Mouse (Mus musculus) liver, postnatal 0 days (tissue): ENCODE results near the gene Itga8. TPM values are rescaled to one million over a fixed set of nuclear protein-coding genes. Genes with fewer than 3 reads are reported as not detected.

Source experiments
- ATAC-seq: fragments of 200-750 bp; cut with Nextera tagmentation; 2 replicates; pipeline ENCODE4 v1.8.0; 2017; ENCODE audit warnings: mild to moderate bottlenecking, moderate library complexity
- DNase-seq: peaks from one replicate; pipeline ENCODE4 v3.0.0-alpha.2; 2016
- H3K27ac ChIP-seq: fragments of 300-500 bp; sonication (generic); 2 replicates; pipeline ENCODE4 v1.5.1; 2014; ENCODE audit warnings: antibody characterized with exemption, moderate library complexity, mild to moderate bottlenecking, low read depth
- H3K27me3 ChIP-seq: fragments of 300-500 bp; sonication (generic); 2 replicates; pipeline ENCODE4 v1.6.1; 2014; ENCODE audit warnings: low read length, control low read depth, mixed read lengths; ENCODE audit not compliant: insufficient read depth
- H3K36me3 ChIP-seq: fragments of 300-500 bp; sonication (generic); replicated peaks from 2 replicates; pipeline ENCODE4 v1.6.1; 2014; ENCODE audit warnings: mild to moderate bottlenecking, control low read depth, low read length, moderate library complexity, mixed read lengths; ENCODE audit not compliant: insufficient read depth
- H3K4me1 ChIP-seq: fragments of 300-500 bp; sonication (generic); 2 replicates; pipeline ENCODE4 v1.6.1; 2014; ENCODE audit warnings: antibody characterized with exemption, mild to moderate bottlenecking, control low read depth; ENCODE audit not compliant: insufficient read depth
- H3K4me2 ChIP-seq: fragments of 300-500 bp; sonication (generic); 2 replicates; pipeline ENCODE4 v1.6.1; 2014; ENCODE audit warnings: low read depth, mild to moderate bottlenecking, low read length, moderate library complexity, mixed read lengths
- H3K4me3 ChIP-seq: fragments of 300-500 bp; sonication (generic); 2 replicates; pipeline ENCODE4 v1.5.1; 2014; ENCODE audit warnings: low read depth, low read length
- H3K9ac ChIP-seq: fragments of 300-500 bp; sonication (generic); replicated peaks from 2 replicates; pipeline ENCODE4 v1.6.1; 2014; ENCODE audit warnings: mild to moderate bottlenecking, moderate library complexity
- H3K9me3 ChIP-seq: fragments of 300-500 bp; sonication (generic); 2 replicates; pipeline ENCODE4 v1.6.1; 2016; ENCODE audit warnings: mild to moderate bottlenecking, control low read depth, low read length, mixed read lengths
- CTCF ChIP-seq: sonication (generic); IDR thresholded peaks from 2 replicates; pipeline ENCODE4 v1.5.1; 2016; ENCODE audit warnings: antibody characterized with exemption, low read depth
- EP300 ChIP-seq: IDR thresholded peaks from 2 replicates; pipeline ENCODE4 v1.6.1; 2016; ENCODE audit warnings: antibody characterized with exemption, low read depth, mild to moderate bottlenecking
- WGBS: fragments of 180-500 bp; shearing (Covaris S2); extraction: QIAGEN DNeasy Blood & Tissue Kit; methylation state at CpG from one replicate; pipeline ENCODE4 v1.1.7; 2014; ENCODE audit not compliant: insufficient replicate concordance; 5-methylcytosine and 5-hydroxymethylcytosine counted together
- polyA plus RNA-seq: library from polyadenylated mRNA; unstranded; fragments of >200 nt; fragmentation: Nextera tagmentation; extraction: Ambion mirVana; gene quantifications from 2 replicates; pipeline ENCODE4 v1.2.1, GENCODE M21; 2015

Itga8 gene
- polyA plus RNA-seq, 1 experiment from 2014 or later: 1.7 TPM

DNA sequence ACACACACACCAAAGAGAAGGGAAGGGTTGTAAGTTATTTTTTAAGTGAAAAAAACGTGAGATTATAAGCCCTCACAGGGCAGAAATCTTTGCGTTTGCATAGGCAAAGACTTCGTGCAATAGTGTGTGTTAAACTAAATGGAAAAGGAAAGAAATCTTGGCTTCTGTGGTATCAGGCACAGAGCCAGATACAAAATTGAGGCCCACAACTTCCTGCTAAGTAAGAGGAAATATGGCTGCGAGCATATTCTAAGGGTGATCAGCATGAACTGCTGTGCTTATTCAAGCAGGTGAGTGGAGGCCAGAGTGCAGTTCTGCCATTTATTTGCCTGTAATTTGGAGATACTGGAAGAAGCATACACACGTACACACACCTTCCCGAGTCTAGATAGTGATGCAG is 93.6 kb downstream of the Itga8 start:
- TF ChIP-seq EP300 (no peak), CTCF (no peak)
- no peak for ATAC-seq

GRCm38 (mm10) chr2:12206353-12206752 is 95.4 kb downstream of the Itga8 start:
- no peaks in the 10 kb centered on the region for H3K9me3 ChIP-seq
- no peak overlapping the region for H3K4me3 ChIP-seq
- no peak for DNase-seq
- H3K27me3 ChIP-seq: no peaks in the 10 kb centered on the region
- no peak overlapping the region for H3K4me2 ChIP-seq
- ATAC-seq: no peak
- H3K4me1 ChIP-seq: no peaks in the 10 kb centered on the region
- 29% methylated on average over 5 of the region's 5 CpGs for WGBS
- no peak overlapping the region for H3K27ac ChIP-seq
- TF ChIP-seq EP300: no peak
- TF ChIP-seq CTCF: no peak
- no peaks in the 10 kb centered on the region for H3K36me3 ChIP-seq
- H3K9ac ChIP-seq: no peak overlapping the region

More for the DNA sequence above, 93.6 kb downstream of the Itga8 start:
- Histone ChIP-seq H3K27ac (no peak overlapping the region), H3K4me1 (no peaks in the 10 kb centered on the region), H3K9me3 (no peaks in the 10 kb centered on the region), H3K9ac (no peak overlapping the region), H3K27me3 (no peaks in the 10 kb centered on the region), H3K36me3 (no peaks in the 10 kb centered on the region), H3K4me3 (no peak overlapping the region), H3K4me2 (no peak overlapping the region)
- WGBS: 33% methylated on average over 6 of the region's 6 CpGs
- DNase-seq: no peak

- no peak overlapping the region for H3K9ac ChIP-seq
- no peak overlapping the region for H3K27ac ChIP-seq
- no peaks in the 10 kb centered on the region for H3K4me1 ChIP-seq
- no peaks in the 10 kb centered on the region for H3K9me3 ChIP-seq
- ATAC-seq: no peak
- H3K4me2 ChIP-seq: no peak overlapping the region
- H3K4me3 ChIP-seq: no peak overlapping the region
- no peak for DNase-seq
- WGBS: 50% methylated on average over 5 of the region's 5 CpGs
- H3K27me3 ChIP-seq: no peaks in the 10 kb centered on the region
- no peaks in the 10 kb centered on the region for H3K36me3 ChIP-seq
- TF ChIP-seq EP300 (no peak), CTCF (no peak)
Observed at GRCm38 (mm10) chr2:12205875-12206274, 95.8 kb downstream of the Itga8 start.

- Histone ChIP-seq H3K9ac (no peak overlapping the region), H3K27me3 (no peaks in the 10 kb centered on the region), H3K4me2 (no peak overlapping the region), H3K4me1 (no peaks in the 10 kb centered on the region), H3K27ac (no peak overlapping the region), H3K36me3 (no peaks in the 10 kb centered on the region), H3K4me3 (no peak overlapping the region), H3K9me3 (no peaks in the 10 kb centered on the region)
- no peak for TF ChIP-seq EP300
- no peak for TF ChIP-seq CTCF
- ATAC-seq: no peak
- DNase-seq: no peak
- 80% methylated on average over 10 of the region's 10 CpGs for WGBS
Observed at GRCm38 (mm10) chr2:12203231-12203630, 98.5 kb downstream of the Itga8 start.

GRCm38 (mm10) chr2:12198699-12199098 is 103.0 kb downstream of the Itga8 start:
- Histone ChIP-seq H3K4me2 (no peak overlapping the region), H3K9me3 (no peaks in the 10 kb centered on the region), H3K9ac (no peak overlapping the region), H3K27me3 (no peaks in the 10 kb centered on the region), H3K4me3 (no peak overlapping the region), H3K27ac (no peak overlapping the region), H3K36me3 (no peaks in the 10 kb centered on the region), H3K4me1 (no peaks in the 10 kb centered on the region)
- ATAC-seq (no peak), DNase-seq (no peak)
- WGBS: 69% methylated on average over 7 of the region's 7 CpGs
- TF ChIP-seq EP300: no peak
- no peak for TF ChIP-seq CTCF

DNA sequence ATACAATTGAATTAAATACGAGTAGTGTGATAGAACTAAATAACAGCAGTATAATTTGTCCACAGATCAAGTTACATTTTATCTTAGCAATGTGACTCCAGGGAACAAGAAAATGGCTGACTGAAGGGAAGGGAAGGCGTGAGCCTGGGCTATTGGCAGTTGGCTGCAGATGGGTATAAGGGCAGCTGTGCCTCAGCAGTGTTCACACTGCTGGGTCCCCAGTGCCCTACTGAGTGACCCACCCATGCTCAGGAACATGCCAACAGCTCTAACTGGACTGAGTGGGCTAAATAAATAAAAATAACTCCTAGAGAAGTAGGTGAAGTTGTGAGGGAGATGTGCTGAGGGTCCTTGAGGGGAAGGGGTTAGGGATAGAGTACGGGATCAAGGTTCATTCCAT is 103.5 kb downstream of the Itga8 start:
- 80% methylated on average over 3 of the region's 3 CpGs for WGBS
- ATAC-seq: no peak
- TF ChIP-seq CTCF (no peak), EP300 (no peak)
- no peak for DNase-seq
- H3K36me3 ChIP-seq: no peaks in the 10 kb centered on the region
- no peak overlapping the region for H3K4me3 ChIP-seq
- no peak overlapping the region for H3K27ac ChIP-seq
- no peak overlapping the region for H3K9ac ChIP-seq
- H3K4me2 ChIP-seq: no peak overlapping the region
- no peaks in the 10 kb centered on the region for H3K27me3 ChIP-seq
- no peaks in the 10 kb centered on the region for H3K9me3 ChIP-seq
- no peaks in the 10 kb centered on the region for H3K4me1 ChIP-seq

- ATAC-seq: no peak
Observed at GRCm38 (mm10) chr2:12197711-12198110, 104.0 kb downstream of the Itga8 start.

More at GRCm38 (mm10) chr2:12197711-12198110, 104.0 kb downstream of the Itga8 start:
- TF ChIP-seq EP300: no peak
- TF ChIP-seq CTCF: no peak
- no peaks in the 10 kb centered on the region for H3K9me3 ChIP-seq
- H3K27me3 ChIP-seq: no peaks in the 10 kb centered on the region
- H3K36me3 ChIP-seq: no peaks in the 10 kb centered on the region
- H3K9ac ChIP-seq: no peak overlapping the region
- WGBS: 73% methylated on average over 4 of the region's 4 CpGs
- H3K4me2 ChIP-seq: no peak overlapping the region
- H3K27ac ChIP-seq: no peak overlapping the region
- no peak overlapping the region for H3K4me3 ChIP-seq
- no peak for DNase-seq
- H3K4me1 ChIP-seq: no peaks in the 10 kb centered on the region
